Mouse (Mus musculus) CH12.LX (cell line): ENCODE data around the gene Tbc1d30. TPM values are rescaled to one million over a fixed set of nuclear protein-coding genes. Genes with fewer than 3 reads are reported as not detected.

Experiments
- DNase-seq: peaks from one replicate; pipeline ENCODE4 v3.0.0-alpha.2; 2013; ENCODE audit errors: extremely low read depth
- H3K27ac ChIP-seq: 2 replicates; pipeline ENCODE4 v1.5.1; 2012; ENCODE audit warnings: low read depth, mild to moderate bottlenecking, control low read depth, moderate library complexity; ENCODE audit not compliant: insufficient read depth
- H3K27me3 ChIP-seq: replicated peaks from 2 replicates; pipeline ENCODE3; 2012; ENCODE audit warnings: inconsistent platforms
- H3K36me3 ChIP-seq, 2 experiments: replicated peaks in 1 of 2; 2 replicates each; pipeline versions ENCODE3 to v1.6.1; 2012; ENCODE audit warnings: inconsistent platforms in 1 of 2, low read length in 1 of 2, mild to moderate bottlenecking in 1 of 2, mixed read lengths in 1 of 2, moderate library complexity in 1 of 2; ENCODE audit not compliant: control insufficient read depth in 1 of 2, insufficient read depth in 1 of 2
- H3K4me1 ChIP-seq, 2 experiments: 2 replicates each; pipeline ENCODE4 v1.6.1; 2012; ENCODE audit warnings: inconsistent platforms in 1 of 2, moderate library complexity in 1 of 2; ENCODE audit not compliant: insufficient read depth in 2 of 2, control insufficient read depth in 1 of 2
- H3K4me2 ChIP-seq: 2 replicates; pipeline ENCODE4 v1.6.1; 2012; ENCODE audit warnings: low read depth, mild to moderate bottlenecking, control low read depth; ENCODE audit not compliant: poor library complexity, insufficient read depth, severe bottlenecking
- H3K4me3 ChIP-seq, 3 experiments: fragments of 150-350 bp in 1 of 3; sonication (generic) in 1 of 3; replicated peaks in 1 of 3; 2 replicates each; pipeline versions ENCODE3 to v1.5.1; 2011 to 2012; ENCODE audit warnings: low read depth in 2 of 3, low read length in 2 of 3, mild to moderate bottlenecking in 2 of 3, moderate library complexity in 2 of 3, control low read depth in 1 of 3, improper control_type of control experiment in 1 of 3, inconsistent platforms in 1 of 3, mixed read lengths in 1 of 3; ENCODE audit not compliant: poor library complexity in 1 of 3
- H3K79me2 ChIP-seq: replicated peaks from 2 replicates; pipeline ENCODE4 v1.6.1; 2012; ENCODE audit warnings: mild to moderate bottlenecking, moderate library complexity; ENCODE audit not compliant: control insufficient read depth, poor library complexity, insufficient read depth, severe bottlenecking; ENCODE audit errors: extremely low read depth
- H3K9ac ChIP-seq: 2 replicates; pipeline ENCODE4 v1.6.1; 2012; ENCODE audit warnings: low read depth, mild to moderate bottlenecking, control low read depth, moderate library complexity; ENCODE audit not compliant: insufficient read depth
- H3K9me3 ChIP-seq: replicated peaks from 2 replicates; pipeline ENCODE3; 2012; ENCODE audit warnings: low read length, inconsistent platforms, mixed read lengths
- BHLHE40 ChIP-seq: IDR thresholded peaks from 2 replicates; pipeline ENCODE4 v1.6.1; 2011; ENCODE audit warnings: mild to moderate bottlenecking, low read depth, low read length, improper control_type of control experiment
- CHD1 ChIP-seq: IDR thresholded peaks from 2 replicates; pipeline ENCODE4 v1.6.1; 2012; ENCODE audit warnings: low read depth, low read length, improper control_type of control experiment, inconsistent platforms
- CHD2 ChIP-seq: IDR thresholded peaks from 2 replicates; pipeline ENCODE4 v1.6.1; 2011; ENCODE audit warnings: low read length, improper control_type of control experiment
- CTCF ChIP-seq, 2 experiments: IDR thresholded peaks in 1 of 2; conservative IDR thresholded peaks in 1 of 2; 2 replicates each; pipeline ENCODE4 v1.5.1; 2011 to 2012; ENCODE audit warnings: low read depth in 2 of 2, low read length in 2 of 2, improper control_type of control experiment in 1 of 2, inconsistent platforms in 1 of 2, mild to moderate bottlenecking in 1 of 2, moderate library complexity in 1 of 2
- E2F4 ChIP-seq: IDR thresholded peaks from 2 replicates; pipeline ENCODE4 v1.6.1; 2011; ENCODE audit warnings: low read depth, low read length, improper control_type of control experiment; ENCODE audit not compliant: insufficient replicate concordance
- ELF1 ChIP-seq: IDR thresholded peaks from 2 replicates; pipeline ENCODE4 v1.6.1; 2014; ENCODE audit warnings: low read depth, mild to moderate bottlenecking, inconsistent platforms, low read length, improper control_type of control experiment
- EP300 ChIP-seq: IDR thresholded peaks from 2 replicates; pipeline ENCODE4 v1.6.1; 2011; ENCODE audit warnings: low read length, improper control_type of control experiment
- ETS1 ChIP-seq: conservative IDR thresholded peaks from 2 replicates; pipeline ENCODE4 v1.6.1; 2012; ENCODE audit warnings: low read depth, mild to moderate bottlenecking, inconsistent platforms, low read length, improper control_type of control experiment, moderate library complexity
- GABPA ChIP-seq: IDR thresholded peaks from 2 replicates; pipeline ENCODE4 v1.6.1; 2012; ENCODE audit warnings: low read depth, low read length, improper control_type of control experiment, inconsistent platforms; ENCODE audit not compliant: insufficient replicate concordance
- HCFC1 ChIP-seq: IDR thresholded peaks from 2 replicates; pipeline ENCODE4 v1.6.1; 2012; ENCODE audit warnings: low read depth, mild to moderate bottlenecking, inconsistent platforms, low read length, improper control_type of control experiment
- IRF4 ChIP-seq: IDR thresholded peaks from 2 replicates; pipeline ENCODE4 v1.6.1; 2014; ENCODE audit warnings: low read depth, mild to moderate bottlenecking, inconsistent platforms, low read length, improper control_type of control experiment
- JUN ChIP-seq: IDR thresholded peaks from 2 replicates; pipeline ENCODE4 v1.6.1; 2011; ENCODE audit warnings: low read depth, mild to moderate bottlenecking, low read length, improper control_type of control experiment, moderate library complexity; ENCODE audit not compliant: insufficient read depth
- JUND ChIP-seq: conservative IDR thresholded peaks from 2 replicates; pipeline ENCODE4 v1.6.1; 2011; ENCODE audit warnings: low read depth, low read length, improper control_type of control experiment
- KAT2A ChIP-seq: IDR thresholded peaks from 2 replicates; pipeline ENCODE4 v1.6.1; 2012; ENCODE audit warnings: low read length, improper control_type of control experiment, inconsistent platforms; ENCODE audit not compliant: insufficient replicate concordance
- MAFK ChIP-seq: IDR thresholded peaks from 2 replicates; pipeline ENCODE4 v1.6.1; 2011; ENCODE audit warnings: low read length, improper control_type of control experiment; ENCODE audit not compliant: insufficient replicate concordance
- MAX ChIP-seq: IDR thresholded peaks from 2 replicates; pipeline ENCODE4 v1.6.1; 2011; ENCODE audit warnings: low read length, improper control_type of control experiment
- MAZ ChIP-seq: IDR thresholded peaks from 2 replicates; pipeline ENCODE4 v1.6.1; 2012; ENCODE audit warnings: low read depth, mild to moderate bottlenecking, inconsistent platforms, low read length, improper control_type of control experiment, moderate library complexity
- MEF2A ChIP-seq: IDR thresholded peaks from 2 replicates; pipeline ENCODE4 v1.6.1; 2014; ENCODE audit warnings: low read depth, mild to moderate bottlenecking, inconsistent platforms, low read length, improper control_type of control experiment, borderline replicate concordance
- MXI1 ChIP-seq: IDR thresholded peaks from 2 replicates; pipeline ENCODE4 v1.6.1; 2011; ENCODE audit warnings: mild to moderate bottlenecking, low read depth, low read length, improper control_type of control experiment
- MYC ChIP-seq: IDR thresholded peaks from 2 replicates; pipeline ENCODE4 v1.6.1; 2011; ENCODE audit warnings: low read depth, mild to moderate bottlenecking, improper control_type of control experiment, low read length
- NELFE ChIP-seq: IDR thresholded peaks from 2 replicates; pipeline ENCODE4 v1.6.1; 2011; ENCODE audit warnings: low read depth, low read length, improper control_type of control experiment
- NRF1 ChIP-seq: IDR thresholded peaks from 2 replicates; pipeline ENCODE4 v1.6.1; 2014; ENCODE audit warnings: low read depth, mild to moderate bottlenecking, inconsistent platforms, low read length, improper control_type of control experiment, moderate library complexity
- PAX5 ChIP-seq: IDR thresholded peaks from 2 replicates; pipeline ENCODE4 v1.6.1; 2012; ENCODE audit warnings: low read length, inconsistent platforms, mixed read lengths
- POLR2A ChIP-seq: IDR thresholded peaks from 2 replicates; pipeline ENCODE4 v1.6.1; 2011; ENCODE audit warnings: low read depth, mild to moderate bottlenecking, improper control_type of control experiment, low read length
- POLR2AphosphoS2 ChIP-seq: IDR thresholded peaks from 2 replicates; pipeline ENCODE4 v1.6.1; 2011; ENCODE audit warnings: low read depth, low read length, improper control_type of control experiment
- RAD21 ChIP-seq: IDR thresholded peaks from 2 replicates; pipeline ENCODE4 v1.6.1; 2011; ENCODE audit warnings: low read depth, mild to moderate bottlenecking, low read length, improper control_type of control experiment, moderate library complexity
- SIN3A ChIP-seq: IDR thresholded peaks from 2 replicates; pipeline ENCODE4 v1.6.1; 2012; ENCODE audit warnings: low read length, improper control_type of control experiment, inconsistent platforms
- SMC3 ChIP-seq: IDR thresholded peaks from 2 replicates; pipeline ENCODE4 v1.6.1; 2011; ENCODE audit warnings: low read depth, low read length, improper control_type of control experiment
- TBP ChIP-seq: conservative IDR thresholded peaks from 2 replicates; pipeline ENCODE4 v1.6.1; 2011; ENCODE audit warnings: low read depth, low read length, improper control_type of control experiment
- TCF12 ChIP-seq: IDR thresholded peaks from 2 replicates; pipeline ENCODE4 v1.6.1; 2014; ENCODE audit warnings: low read depth, mild to moderate bottlenecking, inconsistent platforms, low read length, improper control_type of control experiment
- UBTF ChIP-seq: IDR thresholded peaks from 2 replicates; pipeline ENCODE4 v1.6.1; 2012; ENCODE audit warnings: low read depth, mild to moderate bottlenecking, inconsistent platforms, low read length, improper control_type of control experiment, moderate library complexity
- USF1 ChIP-seq: IDR thresholded peaks from 2 replicates; pipeline ENCODE4 v1.6.1; 2014; ENCODE audit warnings: low read depth, mild to moderate bottlenecking, inconsistent platforms, low read length, improper control_type of control experiment
- USF2 ChIP-seq: conservative IDR thresholded peaks from 2 replicates; pipeline ENCODE4 v1.6.1; 2011; ENCODE audit warnings: low read depth, low read length, improper control_type of control experiment
- ZC3H11A ChIP-seq: IDR thresholded peaks from 2 replicates; pipeline ENCODE4 v1.6.1; 2012; ENCODE audit warnings: low read depth, mild to moderate bottlenecking, inconsistent platforms, low read length, improper control_type of control experiment
- ZKSCAN1 ChIP-seq: IDR thresholded peaks from 2 replicates; pipeline ENCODE4 v1.6.1; 2012; ENCODE audit warnings: low read depth, inconsistent platforms, low read length, improper control_type of control experiment, borderline replicate concordance
- ZMIZ1 ChIP-seq: IDR thresholded peaks from 2 replicates; pipeline ENCODE4 v1.6.1; 2012; ENCODE audit warnings: low read depth, mild to moderate bottlenecking, inconsistent platforms, low read length, improper control_type of control experiment
- ZNF384 ChIP-seq: IDR thresholded peaks from 2 replicates; pipeline ENCODE4 v1.6.1; 2012; ENCODE audit warnings: low read depth, low read length, improper control_type of control experiment, inconsistent platforms
- dilution Hi-C: fragments of 300-500 bp; cut with MboI; formaldehyde crosslinking; loops from 2 replicates; pipeline ENCODE4 v1.14.3; 2020; ENCODE audit warnings: low sequenced_read_pairs; ENCODE audit not compliant: extremely low pct_unique_long_range_greater_than_20kb, extremely low pct_ligation_motif_present
- in situ Hi-C: fragments of 300-500 bp; cut with MboI; formaldehyde crosslinking; loops from 3 replicates; pipeline ENCODE4 v1.14.3; 2019; ENCODE audit warnings: low sequenced_read_pairs, low pct_ligation_motif_present, low pct_unique_long_range_greater_than_20kb, mixed read lengths
- polyA plus RNA-seq: library from polyadenylated mRNA; unstranded; fragments of >175 nt; gene quantifications from 2 replicates; pipeline ENCODE4 v1.2.1, GENCODE M21; 2012; ENCODE audit warnings: low read depth; ENCODE audit not compliant: insufficient read length
- total RNA-seq, 2 experiments: library from RNA; depleted of rRNA; stranded (reverse); fragments of 300-350 nt in 1 of 2; fragments of >200 nt in 1 of 2; gene quantifications; 2 replicates each; pipeline ENCODE4 v1.2.3; 2012 to 2014

Gene Tbc1d30
- total and polyA plus RNA-seq, 3 experiments, result 0.16 TPM; not detected in 2

GRCm38 (mm10) chr10:121374693-121375620 lies 23.9 kb upstream of the Tbc1d30 start:
- Histone ChIP-seq H3K9ac (peak overlapping the region; percentile 73), H3K27ac (peak overlapping the region; percentile 95), H3K4me2 (peak overlapping the region; percentile 73), H3K79me2 (peaks cover 8% of the 10 kb centered on the region), H3K4me1 (peaks cover 20 to 46% of the 10 kb centered on the region in 2 experiments), H3K36me3 (peaks cover 36 to 63% of the 10 kb centered on the region in 2 experiments), H3K9me3 (peaks cover 10% of the 10 kb centered on the region), H3K4me3 (peak overlapping the region; percentile 26 to 55 (median 50)), H3K27me3 (no peaks in the 10 kb centered on the region)
- dilution Hi-C loops, result no loop called here
- in situ Hi-C loops, result no loop called here
- DNase-seq, result peak; percentile 96
- TF ChIP-seq ELF1 (peak; percentile 45), USF2 (no peak), ZNF384 (peak; percentile 8; the same call in 1 of the 2 replicates), SIN3A (peak; percentile 99), NRF1 (no peak), MAFK (peak; percentile 82; the same call in 1 of the 2 replicates), MAX (peak; percentile 91), IRF4 (peak; percentile 98), USF1 (peak; percentile 68), MAZ (peak; percentile 96), SMC3 (peak; percentile 5; the same call in 1 of the 2 replicates), HCFC1 (peak; percentile 48), BHLHE40 (peak; percentile 99), MYC (peak; percentile 83; the same call in 1 of the 2 replicates), ZC3H11A (no peak), EP300 (peak; percentile 98), TBP (peak; percentile 57; the same call in 1 of the 2 replicates), ETS1 (peak; percentile 100), JUND (peak; percentile 68), TCF12 (peak; percentile 99), MXI1 (peak; percentile 91), CHD1 (peak; percentile 33; the same call in 1 of the 2 replicates), GABPA (no peak), E2F4 (no peak; the same call in 1 of the 2 replicates), JUN (peak; percentile 60; the same call in 1 of the 2 replicates), PAX5 (no peak), UBTF (0 out of 2 replicates have a peak, but pooled peaks have one; percentile 37), ZKSCAN1 (no peak), POLR2A (peak; percentile 40), MEF2A (peak; percentile 95), ZMIZ1 (peak; percentile 55), RAD21 (no peak), CHD2 (peak; percentile 97), POLR2AphosphoS2 (no peak), KAT2A (peak; percentile 70; the same call in 1 of the 2 replicates), NELFE (peak; percentile 37; the same call in 1 of the 2 replicates), CTCF (conservative IDR thresholded peaks at IDR 0.05 in 1 of 2, IDR thresholded peaks at IDR 0.05 in 1 of 2; ENCODE audit: low read depth in 2 of 2, low read length in 2 of 2) (no peak)
